Mouse (Mus musculus): ENCODE measurements around the gene Dusp3. TPM values are rescaled to one million over a fixed set of nuclear protein-coding genes. Genes with fewer than 3 reads are reported as not detected.
A peak's percentile ranks its signal among the peaks of the same experiment; 100 is the strongest.

Dusp3 gene
- total RNA-seq, 2 experiments from 2014 or later = 130 to 137 TPM

DNA sequence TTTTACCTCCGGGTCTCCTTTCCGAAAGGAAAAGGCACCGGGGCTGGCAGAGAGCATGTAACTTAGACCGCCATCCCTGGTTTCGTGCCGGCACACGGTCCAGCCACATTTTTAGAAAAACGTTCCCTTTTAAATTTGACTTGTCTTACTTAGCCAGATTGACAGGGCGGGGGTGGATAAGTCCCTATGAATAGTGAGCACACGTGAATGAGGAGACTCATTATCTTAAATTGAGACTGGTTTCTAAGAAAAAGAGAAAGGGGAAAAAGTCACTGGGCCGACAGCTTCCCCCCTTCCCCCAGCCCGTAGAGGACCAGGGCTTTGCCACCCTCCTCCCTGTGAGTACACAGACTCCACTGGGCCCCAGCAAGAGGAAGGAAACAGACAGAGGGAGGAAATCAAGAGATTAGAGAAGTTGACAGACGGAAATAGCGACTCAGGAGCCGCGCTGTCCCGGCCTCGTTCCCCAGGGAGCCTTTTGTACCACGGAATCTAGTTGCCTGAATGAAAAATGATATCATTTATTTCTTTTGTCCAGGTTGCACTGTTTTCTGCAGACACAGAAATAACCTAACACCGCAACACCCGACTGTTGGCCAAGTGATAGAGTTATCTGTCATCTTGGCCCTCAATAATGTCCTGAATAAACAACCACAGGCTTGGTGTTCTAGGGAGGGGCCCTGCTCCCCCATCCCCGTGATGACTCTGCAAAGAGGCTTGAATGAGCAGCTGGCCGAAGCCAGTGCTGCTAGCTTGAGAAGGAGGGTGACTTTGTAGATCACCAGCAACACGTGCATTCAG lies 34.1 kb downstream of the Dusp3 start:
- peak; percentile 70 for DNase-seq

DNA sequence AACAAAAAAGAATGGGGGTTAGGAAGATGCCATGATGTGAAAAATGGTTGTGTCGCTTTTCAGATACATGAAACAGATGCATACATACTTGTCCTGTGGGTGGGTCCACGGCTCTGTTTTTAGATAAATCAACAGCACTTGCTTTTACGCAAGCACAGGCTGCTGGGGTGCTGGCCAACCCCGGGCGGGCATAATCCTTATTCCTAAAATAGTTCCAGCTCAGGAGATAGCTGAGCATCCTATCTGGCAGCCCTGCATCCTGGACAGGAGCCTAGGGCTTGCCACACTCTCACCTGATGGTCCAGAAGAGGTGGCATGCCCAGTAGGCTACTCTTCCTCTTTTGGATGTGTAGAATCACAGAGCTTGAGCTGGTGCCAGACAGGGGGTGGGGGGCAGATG lies 36.8 kb downstream of the Dusp3 start:
- intact Hi-C loops (cut with DNase I) = no loop called here
- no peak for DNase-seq

More for the DNA sequence above, 34.1 kb downstream of the Dusp3 start:
- intact Hi-C loops (cut with DNase I) = no loop called here

DNA sequence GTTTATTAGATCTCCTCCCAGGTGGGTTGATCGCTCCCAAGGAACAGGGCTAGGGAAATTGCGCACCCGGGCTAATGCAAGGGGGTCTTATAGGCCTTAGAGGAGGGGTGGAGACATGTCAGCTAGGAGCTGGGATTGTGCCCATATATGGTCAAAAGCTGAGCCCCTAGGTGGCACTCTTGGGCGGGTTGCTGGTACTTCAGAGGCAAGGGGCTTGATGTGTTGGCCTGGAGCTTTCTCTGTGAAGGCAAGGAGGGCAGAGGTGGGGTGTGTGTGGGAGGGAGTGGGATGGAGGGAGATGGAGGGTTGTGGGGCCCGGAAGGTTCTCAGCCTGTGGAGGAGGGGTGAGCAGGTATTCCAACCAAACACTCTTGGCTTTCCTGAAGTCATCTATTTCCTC lies 40.3 kb downstream of the Dusp3 start:
- intact Hi-C loops (cut with DNase I) = no loop called here
- DNase-seq = no peak

DNA sequence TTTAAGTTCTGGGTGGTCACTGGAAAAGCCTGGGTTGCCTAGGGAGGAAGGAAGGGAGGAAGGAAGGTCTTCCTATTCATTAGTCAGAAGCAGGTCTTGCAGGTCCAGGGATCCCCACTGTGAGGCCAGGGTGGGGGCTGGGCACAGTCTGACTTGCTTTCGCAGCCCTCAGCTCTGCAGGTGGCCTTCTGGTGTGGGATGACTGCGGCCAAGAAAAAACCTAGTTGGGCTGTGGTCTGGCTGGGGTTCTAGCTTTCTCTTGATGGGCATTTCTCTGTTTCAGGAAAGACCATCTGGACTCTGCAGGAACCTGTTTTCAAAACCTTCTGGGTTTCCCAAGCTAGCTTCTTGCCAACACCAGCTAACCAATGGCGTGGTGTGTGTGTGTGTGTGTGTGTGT lies 43.8 kb downstream of the Dusp3 start:
- intact Hi-C loops (cut with DNase I) = no loop called here
- DNase-seq = no peak

DNA sequence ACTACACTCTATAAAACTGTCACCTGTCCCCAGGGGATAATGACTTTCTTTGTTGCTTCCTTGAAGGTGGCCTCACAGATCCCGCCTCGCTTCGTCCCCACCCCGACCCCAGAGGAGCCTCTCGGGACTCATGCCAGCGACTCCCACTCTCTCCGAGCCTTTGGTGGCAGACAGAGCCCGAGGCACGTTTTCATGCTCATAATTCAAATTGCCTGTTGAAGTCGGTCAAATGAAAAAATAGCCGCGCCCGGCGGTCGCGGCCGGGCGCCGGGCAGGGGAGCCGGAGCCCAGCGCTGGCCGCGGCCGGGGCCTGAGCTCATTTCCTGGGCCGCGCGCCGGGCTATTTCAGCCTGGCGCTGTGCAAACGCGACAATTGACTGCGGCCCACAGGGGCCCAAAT lies 49.7 kb downstream of the Dusp3 start:
- peak; percentile 61 to 68 for DNase-seq

DNA sequence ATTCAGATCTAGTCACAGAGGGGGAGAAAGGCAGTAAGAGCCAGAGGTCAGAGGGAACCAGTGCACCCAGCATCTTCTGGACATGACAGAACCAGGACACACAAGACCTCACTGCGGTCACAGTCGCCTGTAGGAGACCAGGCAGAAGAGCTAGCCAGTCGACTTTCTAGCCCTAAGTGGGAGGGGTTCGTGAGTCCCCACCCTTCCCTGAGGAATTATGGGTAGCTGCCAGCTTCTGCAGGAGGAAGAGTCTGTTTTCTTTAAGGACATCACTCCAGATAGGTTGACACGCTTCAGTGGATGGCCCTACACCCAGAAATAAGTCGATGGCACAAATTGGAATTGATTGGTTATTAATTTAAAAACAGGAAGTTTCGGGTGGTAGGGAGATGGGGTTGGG lies 50.4 kb downstream of the Dusp3 start:
- intact Hi-C loops (cut with DNase I) = no loop called here
- no peak for DNase-seq

More for the DNA sequence above, 49.7 kb downstream of the Dusp3 start:
- intact Hi-C loops (cut with DNase I) = no loop called here

DNA sequence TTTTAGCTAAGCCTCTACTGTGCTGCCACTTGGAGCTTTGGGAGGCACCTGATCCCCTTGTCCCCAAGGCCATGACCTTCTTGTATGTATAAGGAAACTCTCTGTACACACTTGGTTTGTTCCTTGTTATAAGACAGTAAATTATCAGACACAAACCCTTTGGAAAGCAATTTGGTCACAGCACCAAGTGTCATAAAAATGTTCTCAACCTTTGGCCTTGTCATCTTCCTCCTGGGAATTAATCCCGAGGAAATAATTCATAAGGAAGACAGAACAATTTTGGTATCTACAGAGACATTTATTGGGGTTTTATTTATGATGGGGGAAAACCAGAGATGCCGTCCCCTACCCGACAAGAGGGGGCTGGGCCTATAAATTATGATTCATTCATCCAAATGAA lies 51.1 kb downstream of the Dusp3 start:
- no peak for DNase-seq
- intact Hi-C loops (cut with DNase I) = no loop called here

DNA sequence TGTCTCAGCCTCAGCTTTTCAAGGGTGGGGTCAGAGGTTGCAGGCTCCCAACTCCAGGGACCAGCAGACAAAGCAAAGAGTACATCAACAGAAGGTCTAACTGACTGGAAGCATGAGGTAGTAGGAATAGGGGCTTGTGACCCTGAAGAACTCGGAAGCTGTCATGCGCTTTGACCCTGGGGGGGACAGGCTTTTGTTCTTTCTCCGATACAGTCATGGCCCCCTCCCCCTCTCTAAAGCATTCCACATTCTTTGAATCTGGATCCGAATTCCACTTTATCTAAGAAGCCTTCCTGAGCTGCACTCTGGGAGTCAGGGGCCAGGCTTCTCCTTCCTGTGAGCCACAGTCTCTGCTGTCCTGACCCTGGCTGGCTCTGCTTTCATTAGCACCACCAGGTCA lies 54.8 kb downstream of the Dusp3 start:
- intact Hi-C loops (cut with DNase I) = no loop called here
- DNase-seq = no peak

DNA sequence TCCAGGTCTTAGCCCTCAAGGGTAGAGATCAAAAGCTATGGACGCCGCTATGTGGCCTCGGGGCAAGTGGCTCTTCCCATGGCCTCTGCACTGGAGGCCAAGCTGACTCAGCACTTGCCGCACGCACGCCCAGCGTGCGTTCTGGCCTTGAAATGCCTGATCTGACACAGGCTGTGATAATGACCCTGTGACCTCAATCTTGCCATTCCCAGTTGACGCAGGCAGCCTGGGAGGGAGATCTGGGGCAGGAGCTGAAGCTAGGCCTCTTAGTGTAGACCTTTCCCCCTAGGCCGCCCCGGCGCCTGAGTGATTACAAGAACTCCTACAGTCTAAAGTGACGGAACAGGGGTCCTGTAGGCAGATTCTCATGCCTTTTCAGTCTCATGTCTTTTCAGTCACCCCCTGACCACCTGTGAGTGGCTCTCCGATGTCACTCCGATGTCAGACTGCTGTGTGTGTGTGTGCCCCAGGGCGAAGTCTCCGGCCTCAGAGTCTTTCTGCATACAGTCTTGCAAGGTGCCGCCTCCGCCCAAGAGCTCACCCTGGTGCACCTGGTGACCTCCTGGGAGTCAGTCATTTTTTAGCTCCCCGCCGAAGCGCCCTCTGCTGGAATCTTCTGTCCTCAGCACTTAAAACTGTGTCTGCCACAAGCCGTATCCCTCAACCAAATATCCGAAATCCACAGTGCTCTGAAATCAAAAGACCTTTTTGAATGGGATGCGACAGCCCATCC lies 58.6 kb downstream of the Dusp3 start:
- peak in 1 of 2 experiments; percentile 36 for DNase-seq

DNA sequence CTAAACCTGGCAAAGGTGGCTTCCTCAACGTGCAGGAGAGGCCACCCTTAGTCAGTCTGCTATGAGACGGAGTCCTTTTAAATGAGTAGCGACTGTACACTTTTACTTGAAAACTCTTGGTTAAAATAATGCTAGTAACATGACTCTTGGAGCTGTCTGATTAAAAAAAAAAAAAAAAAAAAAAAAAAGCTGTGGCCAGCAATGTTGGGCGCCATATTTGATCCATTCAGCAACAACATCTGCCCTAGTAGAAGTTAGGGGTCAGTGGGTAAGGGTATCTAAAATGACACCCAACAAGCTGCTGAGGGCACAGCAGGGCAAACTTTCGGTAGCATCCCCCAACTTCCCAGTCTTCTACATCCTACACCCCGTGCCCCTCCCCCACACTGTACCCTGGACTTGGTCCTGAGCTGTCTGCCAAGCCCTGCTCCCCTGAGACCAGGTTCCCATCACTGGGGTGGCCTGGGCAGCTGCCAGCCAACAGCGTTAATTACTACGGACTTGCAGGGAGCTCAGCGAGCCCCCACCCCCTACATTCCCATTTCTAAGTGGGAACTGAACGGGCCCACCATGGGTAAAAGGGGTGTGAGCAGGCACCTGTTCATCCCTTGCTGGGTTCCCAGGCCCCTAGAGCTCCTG lies 59.7 kb downstream of the Dusp3 start:
- intact Hi-C loops (cut with DNase I) = loop anchor here (10.0 kb wide), 1 partner anchor 208 kb away; no protein-coding TSS in a partner anchor

More for the DNA sequence above, 58.6 kb downstream of the Dusp3 start:
- intact Hi-C loops (cut with DNase I) = loop anchor here (10.0 kb wide), 1 partner anchor 207 kb away; no protein-coding TSS in a partner anchor

DNA sequence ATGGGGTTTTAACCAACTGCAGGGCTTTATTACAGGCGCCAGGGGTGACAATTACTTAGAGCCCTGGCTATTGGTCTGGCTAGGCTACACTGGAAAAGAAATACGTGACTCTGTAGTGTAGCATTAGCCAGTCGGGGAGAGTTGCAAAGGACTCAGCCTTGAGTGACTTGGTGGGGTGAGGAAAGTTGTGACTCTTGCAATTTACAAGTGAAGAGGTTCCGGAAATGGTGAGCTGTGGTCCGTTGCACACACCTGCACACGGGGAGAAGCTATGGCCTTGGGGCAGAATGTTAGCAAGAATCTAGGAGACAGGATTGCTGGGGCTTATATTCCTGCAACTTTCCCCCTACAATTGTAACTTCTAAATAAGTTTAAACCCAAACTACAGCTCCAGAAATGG lies 61.2 kb downstream of the Dusp3 start:
- intact Hi-C loops (cut with DNase I) = loop anchor here (10.0 kb wide), 1 partner anchor 209 kb away; no protein-coding TSS in a partner anchor

More for the DNA sequence above, 59.7 kb downstream of the Dusp3 start:
- DNase-seq = no peak

DNA sequence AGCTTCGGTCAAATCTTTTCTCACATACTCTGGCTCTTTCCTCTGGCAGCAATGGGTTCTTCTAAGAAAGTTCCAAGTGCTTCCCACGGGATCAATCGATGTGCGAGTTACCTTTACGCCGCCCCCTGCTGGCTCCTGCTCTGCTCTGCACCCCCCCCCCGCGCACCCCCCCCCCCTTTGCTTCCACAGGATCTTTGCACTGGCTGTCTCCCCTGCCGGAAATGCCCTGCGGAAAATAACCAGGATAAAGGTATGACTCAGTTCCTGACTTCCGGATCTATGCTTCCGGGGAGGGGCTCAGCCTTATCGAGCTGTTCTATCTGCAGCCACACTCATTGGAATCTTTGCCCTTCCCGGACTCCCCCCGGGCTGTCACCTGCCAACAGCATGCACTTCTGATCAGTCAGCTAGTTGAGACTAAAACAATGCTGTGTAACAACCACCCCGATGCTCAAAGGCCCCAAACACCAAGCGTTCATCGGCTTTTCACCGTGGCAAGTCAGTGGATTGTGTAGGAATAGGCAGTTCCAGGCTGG lies 62.3 kb downstream of the Dusp3 start:
- intact Hi-C loops (cut with DNase I) = loop anchor here (10.0 kb wide), 1 partner anchor 210 kb away; no protein-coding TSS in a partner anchor
- no peak for DNase-seq

More for the DNA sequence above, 61.2 kb downstream of the Dusp3 start:
- DNase-seq = no peak

DNA sequence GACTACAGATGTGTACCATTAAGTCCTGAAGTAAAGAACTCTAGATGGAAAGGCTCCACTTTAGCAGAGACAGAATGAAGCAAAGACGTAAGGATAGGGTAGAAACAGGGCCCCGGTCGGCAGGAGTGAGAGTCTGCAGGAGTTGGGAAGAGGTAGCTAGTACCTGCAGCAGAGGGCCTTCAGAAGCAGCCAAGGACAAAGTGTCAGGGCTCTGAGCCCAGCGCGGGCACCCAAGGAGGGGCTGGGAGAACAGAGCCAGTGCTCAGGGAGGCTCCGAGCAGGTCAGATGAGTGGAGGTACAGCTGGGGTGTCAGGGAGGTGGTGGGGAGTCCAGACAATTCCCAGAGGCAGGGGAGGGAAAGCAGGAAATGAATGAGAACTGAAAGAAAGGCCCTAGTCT lies 62.8 kb downstream of the Dusp3 start:
- intact Hi-C loops (cut with DNase I) = loop anchor here (10.0 kb wide), 1 partner anchor 211 kb away; no protein-coding TSS in a partner anchor
- DNase-seq = no peak

DNA sequence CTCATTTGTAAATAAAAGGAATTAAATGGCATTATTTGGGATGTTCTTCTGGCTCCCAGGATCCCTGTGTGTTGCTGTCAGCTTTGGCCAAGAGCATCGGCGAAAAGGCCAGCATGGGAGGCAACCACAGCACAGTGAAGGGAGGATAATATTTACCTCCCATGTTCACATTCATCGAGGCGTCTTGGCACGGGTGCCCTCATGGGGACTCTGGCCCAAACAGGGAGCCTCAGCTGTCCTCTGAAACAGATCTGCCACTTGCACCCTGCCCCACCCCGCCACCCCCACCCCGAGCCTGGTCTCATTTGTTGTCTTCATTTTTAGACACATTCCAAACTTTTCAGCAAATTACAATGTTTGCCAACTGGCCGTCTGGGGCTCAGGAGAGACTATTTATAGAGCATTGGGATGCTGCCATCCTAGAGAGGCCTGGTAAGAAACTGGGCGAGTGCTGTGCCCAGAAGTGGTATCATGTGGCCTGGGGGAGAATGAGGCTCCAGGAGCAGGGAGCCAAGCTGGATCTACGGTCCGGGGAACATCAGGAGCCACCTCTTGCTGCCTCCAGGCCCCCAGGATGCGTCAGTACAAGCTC lies 65.4 kb downstream of the Dusp3 start:
- DNase-seq = peak; percentile 19 to 63
- intact Hi-C loops (cut with DNase I) = loop anchor here (10.0 kb wide), 1 partner anchor 213 kb away; no protein-coding TSS in a partner anchor

Other genes with a start within 250 kb of the Dusp3 start
- 1 to 10 TPM; 1.0 to 1.3 TPM for gene Etv4, start 201.6 kb downstream of the Dusp3 start, total RNA-seq (2021)
- gene Meox1, start 92.6 kb downstream of the Dusp3 start, total RNA-seq (2021) = 10 to 100 TPM; 13.4 to 18.0 TPM
- 1 to 10 TPM in 1 of 2 experiments, under 1 TPM in 1; 0.68 to 1.3 TPM for gene Sost, start 20.0 kb downstream of the Dusp3 start, total RNA-seq (2021)
- not detected for gene Cfap97d1, start 2.7 kb downstream of the Dusp3 start, total RNA-seq (2021)
- gene Mpp3, start 41.4 kb upstream of the Dusp3 start, total RNA-seq (2021) = 1 to 10 TPM; 4.3 to 5.2 TPM
- gene Cd300lg, start 54.5 kb upstream of the Dusp3 start, total RNA-seq (2021) = 10 to 100 TPM; 61.8 to 69.1 TPM
- 1 to 10 TPM; 2.7 to 3.8 TPM for gene Mpp2, start 101.5 kb upstream of the Dusp3 start, total RNA-seq (2021)
- not detected for gene Ppy, start 114.3 kb upstream of the Dusp3 start, total RNA-seq (2021)
- gene Pyy, start 120.8 kb upstream of the Dusp3 start, total RNA-seq (2021) = not detected
- not detected for gene Nags, start 158.5 kb upstream of the Dusp3 start, total RNA-seq (2021)
- gene Tmem101, start 169.4 kb upstream of the Dusp3 start, total RNA-seq (2021) = 10 to 100 TPM; 14.5 TPM
- 10 to 100 TPM; 44.4 to 47.6 TPM for gene Lsm12, start 198.3 kb upstream of the Dusp3 start, total RNA-seq (2021)
- 10 to 100 TPM; 35.0 to 35.7 TPM for gene G6pc3, start 202.6 kb upstream of the Dusp3 start, total RNA-seq (2021)
- 100 to 1,000 TPM; 122 to 138 TPM for gene Hdac5, start 243.2 kb upstream of the Dusp3 start, total RNA-seq (2021)